Mouse (Mus musculus) yolk sac, embryonic 10.5 days (tissue): Measurements from ENCODE around the gene Car5a.

Experiments
- DNase-seq: peaks from one replicate; pipeline ENCODE4 v3.0.0-alpha.2; 2017; ENCODE audit warnings: low spot score

The Car5a gene

DNA sequence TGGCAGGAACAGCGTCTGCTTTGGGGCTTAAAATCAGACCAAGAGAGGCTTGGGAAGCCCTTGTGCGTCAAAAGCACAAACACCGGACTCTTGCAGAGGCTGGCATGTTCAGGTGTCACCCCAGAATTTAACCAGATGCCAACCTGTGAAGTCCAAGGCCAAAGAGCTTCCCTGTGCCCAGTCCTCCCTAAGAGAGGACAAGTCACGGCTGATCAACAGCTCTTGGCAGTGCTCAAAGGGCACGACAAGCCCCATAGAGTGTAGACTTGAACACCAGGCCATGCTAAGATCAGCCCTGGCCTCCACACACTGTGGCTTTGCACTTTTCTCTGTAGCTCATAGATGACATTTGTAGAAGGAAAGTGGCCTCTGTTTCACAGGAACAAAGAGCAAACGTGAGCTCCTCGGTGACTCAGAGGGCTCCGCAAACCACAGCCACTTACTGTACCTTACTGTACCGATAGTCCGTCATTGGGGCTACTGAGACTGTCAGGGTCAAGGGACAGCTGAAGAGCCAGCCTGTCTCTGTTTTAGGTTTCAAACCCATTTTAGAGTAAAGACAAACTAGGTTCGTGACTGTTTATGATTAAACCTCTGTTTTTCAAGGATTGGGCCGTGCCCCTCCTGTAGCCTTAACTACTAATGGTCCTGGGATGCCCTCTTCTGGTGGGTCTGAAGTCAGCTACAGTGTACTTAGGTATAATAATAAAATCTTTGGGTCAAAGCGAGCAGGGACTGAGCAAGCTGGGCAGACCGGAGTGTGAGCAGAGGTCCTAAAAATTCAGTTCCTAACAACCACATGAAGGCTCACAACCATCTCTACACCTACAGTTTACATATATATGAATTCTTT, 11.8 kb downstream of the Car5a start:
- DNase-seq = no peak

DNA sequence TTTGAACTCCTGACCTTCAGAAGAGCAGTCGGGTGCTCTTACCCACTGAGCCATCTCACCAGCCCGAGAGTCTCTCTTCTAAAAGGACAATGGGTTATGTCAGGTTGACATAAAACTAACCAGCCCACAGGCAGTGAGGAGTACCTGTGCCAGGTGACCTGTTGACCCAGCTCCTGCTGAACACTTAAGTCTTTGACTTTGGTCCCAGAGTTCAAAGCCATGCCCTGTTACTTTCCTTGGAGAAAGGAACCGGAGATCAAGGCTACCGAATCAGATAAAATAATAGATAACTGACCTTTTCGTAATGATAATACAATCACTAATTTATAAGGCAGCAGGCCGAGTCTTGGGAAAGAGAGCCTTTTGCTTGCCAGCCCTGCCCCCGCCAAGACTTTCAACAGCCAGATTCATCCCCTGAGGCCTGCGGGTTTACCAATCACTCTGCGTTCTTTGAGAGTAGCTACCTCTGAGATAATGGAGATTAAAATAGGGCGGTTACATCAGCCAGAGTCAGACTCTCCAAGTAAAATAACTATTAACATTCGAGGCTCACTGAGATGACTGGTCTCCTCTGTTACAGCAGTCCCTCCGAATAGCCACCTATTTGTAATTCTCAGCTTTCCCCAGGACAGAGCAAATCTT, 12.6 kb downstream of the Car5a start:
- DNase-seq = no peak

DNA sequence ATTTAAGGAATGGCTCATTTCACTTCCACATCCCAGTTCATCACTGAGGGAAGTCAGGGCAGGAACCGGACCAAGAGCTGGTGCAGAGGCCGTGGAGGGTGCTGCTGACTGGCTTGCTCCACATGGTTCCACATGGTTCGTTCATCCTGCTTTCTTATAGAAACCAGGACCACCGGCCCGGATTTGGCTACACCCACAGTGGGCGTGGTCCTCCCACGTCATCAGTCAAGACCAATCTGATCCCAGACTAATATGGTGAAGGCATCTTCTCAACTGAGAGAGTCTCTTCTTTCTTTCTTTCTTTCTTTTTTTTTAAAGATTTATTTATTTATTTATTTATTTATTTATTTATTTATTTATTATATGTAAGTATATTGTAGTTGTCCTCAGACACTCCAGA, 13.1 kb downstream of the Car5a start:
- DNase-seq = no peak

DNA sequence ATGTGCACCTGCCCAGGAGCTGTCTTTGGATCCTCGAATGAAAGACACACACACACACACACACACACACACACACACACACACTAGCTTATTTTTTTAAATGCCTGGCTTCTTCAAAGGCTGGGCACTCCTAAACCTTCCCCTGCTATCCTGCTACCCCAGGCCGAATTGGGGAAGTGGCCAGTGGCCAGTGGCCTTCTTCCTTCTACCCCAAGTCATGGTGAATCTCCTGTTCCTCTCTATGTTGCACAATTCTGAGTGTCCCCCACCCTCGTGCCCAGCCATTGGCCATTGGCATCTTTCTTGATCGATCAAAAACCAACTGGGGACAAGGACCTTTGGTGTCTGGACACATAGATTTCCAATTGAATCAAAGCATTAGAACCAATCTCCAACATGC, 14.7 kb downstream of the Car5a start:
- no peak for DNase-seq

DNA sequence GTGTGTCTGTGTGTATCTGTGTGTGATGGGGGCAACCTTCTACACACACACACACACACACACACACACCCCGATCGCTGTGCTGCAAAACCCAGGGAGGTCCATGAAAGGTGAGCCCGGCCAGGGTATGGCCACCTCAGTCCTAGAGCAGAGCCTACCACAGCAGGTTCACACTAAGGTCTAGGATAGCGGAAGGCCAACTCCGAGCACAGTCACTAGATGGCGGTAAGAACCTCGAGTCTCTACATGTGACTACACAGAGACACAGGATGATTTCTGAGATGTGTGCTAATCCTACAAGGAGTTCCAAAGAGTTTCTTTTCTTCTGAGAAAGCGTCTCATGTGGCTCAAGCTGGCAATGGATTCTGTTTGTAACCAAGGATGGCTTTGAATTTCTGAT, 17.4 kb downstream of the Car5a start:
- DNase-seq = no peak

DNA sequence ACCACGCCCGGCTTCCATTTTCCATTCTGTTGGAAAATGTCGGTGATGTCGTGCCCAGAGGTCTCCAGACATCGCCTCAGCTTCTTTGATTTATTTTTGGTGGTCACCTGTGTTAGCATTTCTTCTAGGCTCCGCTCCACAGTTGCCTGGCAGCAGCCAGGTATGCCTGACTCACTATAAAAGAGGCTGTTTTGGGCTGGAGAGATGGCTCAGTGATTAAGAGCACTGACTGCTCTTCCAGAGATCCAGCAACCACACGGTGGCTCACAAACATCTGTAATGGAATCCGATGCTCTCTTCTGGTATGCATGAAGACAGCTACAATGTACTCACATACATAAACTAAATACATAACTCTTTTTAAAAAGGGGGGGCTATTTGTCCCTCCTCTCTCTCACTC, 18.4 kb downstream of the Car5a start:
- no peak for DNase-seq

DNA sequence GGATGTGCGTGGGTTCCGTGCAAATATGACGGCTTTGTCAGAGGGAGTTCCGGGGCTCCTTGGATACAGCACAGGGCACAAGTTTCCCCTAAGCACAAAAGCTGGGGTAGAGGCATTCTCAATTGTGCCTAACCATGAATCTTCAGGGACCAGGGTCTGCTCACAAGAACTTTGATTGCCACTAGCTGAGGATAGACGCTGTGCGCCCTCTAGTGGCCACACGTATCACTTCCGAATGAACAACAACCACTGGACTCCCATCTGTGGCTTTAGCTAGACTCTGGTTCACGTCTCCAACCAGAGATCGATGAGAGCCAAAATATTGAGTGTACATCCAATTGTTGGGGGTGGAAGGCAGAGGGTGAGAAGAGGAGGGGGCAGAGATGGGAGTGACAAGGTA, 19.1 kb downstream of the Car5a start:
- DNase-seq = peak; percentile 67

DNA sequence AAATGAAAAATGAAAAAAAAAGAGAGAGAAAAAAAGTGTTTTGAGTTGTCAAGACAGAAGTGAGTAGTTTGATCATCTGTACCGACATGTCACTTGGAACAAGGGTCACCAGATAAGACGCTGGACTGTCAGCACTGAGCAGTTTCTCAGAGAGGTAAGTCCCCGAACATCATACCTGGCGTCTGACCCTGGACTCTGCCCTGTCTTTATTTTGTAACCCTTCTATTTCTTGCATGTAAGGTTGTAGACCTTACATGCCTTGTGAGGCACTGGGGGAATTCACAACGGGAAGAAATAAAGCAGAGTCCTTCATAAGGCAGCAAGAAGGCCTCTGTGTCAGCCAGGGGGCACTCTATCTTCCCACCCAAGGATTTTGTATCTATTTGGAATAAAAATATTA, 20.0 kb downstream of the Car5a start:
- DNase-seq = peak; percentile 80

DNA sequence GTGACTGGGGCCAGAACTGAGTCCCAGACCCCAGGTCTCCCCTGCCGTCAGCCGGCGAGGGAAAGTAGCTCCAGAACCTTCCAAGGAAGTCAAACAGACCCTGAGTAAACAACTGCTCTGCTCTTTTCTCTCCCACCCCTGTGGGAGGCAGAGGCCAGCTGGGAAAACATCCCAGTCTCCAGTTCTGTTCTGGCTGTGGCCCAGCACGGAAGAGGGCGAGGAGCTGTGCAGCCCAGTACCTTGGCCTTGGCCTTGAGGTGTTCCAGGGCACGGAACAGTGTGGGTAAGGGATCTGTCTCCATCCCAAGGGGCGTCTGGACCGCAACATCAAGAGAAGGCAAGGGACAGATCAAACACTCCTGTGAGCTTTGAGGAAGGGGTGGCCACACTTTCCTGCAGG, 22.6 kb downstream of the Car5a start:
- DNase-seq = no peak

DNA sequence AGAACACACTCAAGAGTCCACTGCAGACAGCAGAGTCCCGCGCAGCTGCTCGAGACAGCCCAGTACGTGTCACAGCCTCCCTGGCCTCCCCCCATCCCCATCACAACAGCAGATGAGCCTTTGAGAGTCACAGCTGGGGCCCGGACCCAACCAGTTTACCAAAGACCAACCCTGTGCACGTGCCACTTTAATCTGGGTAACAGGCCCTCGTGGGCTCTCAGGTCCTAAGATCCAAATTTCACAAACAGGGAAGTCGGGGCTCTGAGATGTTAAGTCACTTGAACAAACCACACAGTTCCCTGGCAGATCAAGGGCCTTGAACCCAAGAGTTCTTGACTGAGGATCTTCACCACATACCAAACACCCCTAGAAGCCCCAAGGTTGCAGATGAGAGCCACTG, 23.1 kb downstream of the Car5a start:
- DNase-seq = no peak

DNA sequence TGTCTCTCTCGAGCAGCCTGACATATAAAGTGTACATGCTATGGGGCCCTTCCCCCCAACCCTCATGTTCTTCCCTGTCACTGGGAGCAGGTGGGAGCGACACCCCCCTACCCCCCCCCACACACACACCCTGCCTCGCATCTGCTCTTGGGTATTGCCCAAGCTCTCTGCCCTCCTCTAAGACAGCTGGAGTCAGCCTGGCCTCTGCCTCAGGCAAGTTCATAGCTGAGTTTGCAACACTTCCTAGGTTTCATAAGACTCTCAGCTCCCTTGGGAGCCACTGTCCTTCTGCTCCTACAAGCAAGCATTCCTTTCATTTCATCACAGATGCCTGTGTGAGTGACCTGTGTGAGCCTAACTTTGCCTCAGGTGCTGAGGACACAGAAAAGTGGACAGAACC, 25.0 kb downstream of the Car5a start:
- peak; percentile 64 for DNase-seq

DNA sequence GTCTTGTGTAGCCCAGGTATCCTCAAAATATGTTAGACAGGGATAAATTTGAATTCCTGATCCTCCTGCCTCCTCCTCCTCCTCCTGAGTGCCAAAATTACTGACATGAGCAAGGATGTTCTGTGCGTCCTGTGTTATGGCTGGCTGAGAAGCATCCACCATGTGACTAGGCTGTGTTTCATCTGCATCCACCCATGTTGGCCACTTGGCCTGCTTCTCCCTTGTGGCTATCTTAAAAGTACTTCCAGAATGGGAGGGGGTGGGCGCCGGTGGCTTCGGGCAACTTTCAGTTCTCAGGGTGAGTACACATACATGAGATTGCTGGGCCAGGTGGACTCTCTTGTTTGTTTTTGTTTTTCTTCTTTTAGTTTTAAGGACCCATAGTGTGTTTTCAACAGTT, 25.5 kb downstream of the Car5a start:
- no peak for DNase-seq

DNA sequence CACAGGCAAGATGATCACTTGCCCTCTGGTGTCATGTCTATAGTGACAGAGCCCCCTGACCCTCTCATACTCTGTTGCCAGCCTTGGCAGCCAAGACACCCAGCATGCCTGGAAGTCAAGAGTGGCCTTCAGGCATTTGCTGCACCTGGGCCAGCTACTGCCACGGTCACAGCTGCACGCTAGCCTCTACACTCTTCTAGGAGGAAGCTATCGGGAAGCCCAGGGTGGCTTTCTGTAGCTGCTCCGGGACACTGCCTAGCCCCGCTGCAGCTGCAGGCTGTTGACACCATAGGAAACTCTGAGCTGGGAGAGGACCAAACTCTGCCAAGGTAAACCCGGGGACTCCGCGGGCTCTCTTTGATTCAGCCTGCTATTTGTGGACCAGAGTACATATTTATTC, 31.3 kb downstream of the Car5a start:
- no peak for DNase-seq

DNA sequence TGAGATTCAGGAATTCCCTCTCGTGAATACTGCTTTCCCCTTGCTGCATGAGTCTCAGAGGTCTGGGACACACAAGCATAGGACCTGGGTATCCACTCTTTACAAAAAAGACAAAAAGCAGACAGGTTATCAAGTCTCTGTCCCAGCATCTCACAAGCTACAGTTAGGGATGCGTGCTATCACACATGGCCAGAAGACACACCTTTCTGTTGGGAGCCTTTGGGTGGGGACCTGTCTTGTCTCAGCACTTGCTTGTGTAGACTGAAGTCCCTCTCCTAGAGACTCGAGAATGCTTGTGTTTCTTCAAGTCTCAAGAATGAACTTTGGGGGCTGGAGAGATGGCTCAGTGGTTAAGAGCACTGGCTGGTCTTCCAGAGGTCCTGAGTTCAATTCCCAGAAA, 31.9 kb downstream of the Car5a start:
- no peak for DNase-seq

DNA sequence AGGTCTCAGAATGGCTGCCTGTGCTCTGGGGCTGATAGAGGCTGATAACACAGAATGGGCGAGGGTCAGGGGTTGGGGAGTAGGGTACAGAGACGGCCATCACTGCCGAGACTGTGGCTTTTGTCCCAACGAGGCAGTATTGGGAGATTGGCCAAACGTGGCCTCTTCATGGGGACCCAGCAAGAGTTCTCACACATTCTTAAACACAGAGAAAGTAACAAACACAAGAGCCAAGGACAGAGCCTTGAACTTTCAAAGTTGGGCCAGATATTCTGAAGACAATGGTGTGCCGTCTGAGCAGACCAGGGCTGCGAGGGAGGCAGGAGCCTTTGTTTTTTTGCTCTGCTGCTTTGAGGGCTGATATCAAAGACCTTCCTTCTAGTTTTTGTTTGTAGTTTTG, 32.7 kb downstream of the Car5a start:
- no peak for DNase-seq

DNA sequence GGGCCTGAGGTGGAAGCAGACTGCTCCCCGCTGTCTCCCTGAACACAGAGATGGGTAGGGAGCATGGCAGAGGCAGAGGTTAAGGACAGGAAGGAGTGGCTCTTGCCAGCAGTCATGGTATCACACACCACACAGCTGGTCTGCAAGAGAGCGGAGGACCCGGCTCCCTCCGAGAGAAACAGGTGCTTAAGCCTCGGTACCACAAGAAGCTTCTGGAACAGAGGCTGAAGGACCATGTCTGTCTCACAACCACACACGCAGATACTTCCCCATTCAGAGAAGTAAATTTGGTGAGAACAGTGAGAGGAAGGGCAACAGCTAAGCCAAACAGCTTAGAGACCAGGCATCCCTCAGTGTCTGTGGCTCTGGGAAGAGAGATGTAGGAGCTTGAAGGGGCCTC, 33.3 kb downstream of the Car5a start:
- DNase-seq = no peak

DNA sequence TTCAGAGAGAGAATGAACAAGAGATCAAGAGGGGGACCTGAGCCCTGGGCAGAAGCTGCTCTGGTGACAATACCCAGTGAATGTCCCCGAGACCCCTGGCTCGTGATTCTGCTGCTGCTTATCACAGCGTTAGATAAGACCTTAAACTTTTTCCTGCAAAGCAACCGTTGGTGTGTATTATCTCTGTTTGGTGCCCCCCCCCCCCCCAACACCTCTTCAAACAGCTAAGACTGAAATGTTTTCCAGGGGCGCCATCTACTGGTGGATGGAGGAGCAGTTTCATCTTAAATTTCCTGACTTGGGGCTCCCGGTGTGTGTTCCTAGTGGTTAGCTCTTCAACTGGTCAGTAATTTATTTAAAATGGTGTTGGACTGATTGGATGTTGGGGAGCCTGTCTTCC, 35.0 kb downstream of the Car5a start:
- DNase-seq = peak; percentile 59

DNA sequence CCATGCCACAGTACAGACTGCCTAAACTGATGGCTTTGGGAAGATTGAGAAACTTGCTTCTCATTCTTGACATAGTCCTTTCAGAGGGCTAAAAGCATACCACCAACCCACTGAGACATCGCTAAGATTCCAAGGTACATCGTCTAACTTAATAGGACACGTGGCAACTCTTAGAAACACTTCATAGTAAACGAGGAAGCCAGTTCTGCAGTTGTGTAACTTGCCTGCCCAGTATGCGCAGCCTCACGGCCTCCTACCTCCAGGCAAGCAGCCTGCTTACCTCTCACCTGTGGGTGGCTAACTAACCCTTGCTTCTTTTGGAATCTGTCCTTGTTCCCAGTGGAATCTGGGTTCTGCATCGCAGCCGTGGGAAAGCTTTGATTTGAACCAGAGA, 35.6 kb downstream of the Car5a start:
- no peak for DNase-seq

DNA sequence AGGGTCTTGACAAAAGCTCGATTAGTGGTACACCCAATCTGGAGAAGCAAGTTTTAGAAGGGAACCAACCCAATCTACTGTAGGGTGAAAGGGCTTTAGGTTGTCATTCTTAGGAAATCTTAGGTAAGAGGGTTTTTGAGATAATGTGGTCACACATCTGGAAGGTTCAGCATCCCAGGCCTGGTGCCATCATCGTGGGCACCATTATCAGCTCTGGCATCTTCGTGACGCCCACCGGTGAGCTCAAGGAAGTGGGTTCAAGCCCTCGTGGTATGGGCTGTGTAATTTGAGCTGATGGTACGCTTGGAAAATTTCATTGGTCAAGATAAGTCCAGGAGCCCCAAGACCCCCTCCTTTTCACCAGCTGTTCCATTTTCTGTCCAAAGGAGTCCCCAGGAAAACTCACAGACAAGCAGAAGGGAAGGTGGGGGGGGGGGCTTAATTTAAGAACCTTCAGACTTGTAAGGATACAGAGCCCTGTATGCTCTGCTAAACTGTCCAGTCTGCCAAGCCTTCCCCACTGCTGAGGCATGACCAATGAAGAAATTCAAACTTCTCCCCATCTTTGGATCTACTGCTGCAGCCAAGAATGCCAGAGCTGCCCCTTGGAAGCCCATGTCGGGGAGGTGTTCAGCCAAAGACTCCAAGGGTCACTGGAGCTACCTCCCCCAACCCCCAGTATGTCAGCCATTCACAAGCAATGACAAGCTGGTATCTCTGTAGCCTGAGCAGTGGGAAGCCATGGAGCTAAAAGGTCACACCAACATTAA, 36.1 kb downstream of the Car5a start:
- no peak for DNase-seq

DNA sequence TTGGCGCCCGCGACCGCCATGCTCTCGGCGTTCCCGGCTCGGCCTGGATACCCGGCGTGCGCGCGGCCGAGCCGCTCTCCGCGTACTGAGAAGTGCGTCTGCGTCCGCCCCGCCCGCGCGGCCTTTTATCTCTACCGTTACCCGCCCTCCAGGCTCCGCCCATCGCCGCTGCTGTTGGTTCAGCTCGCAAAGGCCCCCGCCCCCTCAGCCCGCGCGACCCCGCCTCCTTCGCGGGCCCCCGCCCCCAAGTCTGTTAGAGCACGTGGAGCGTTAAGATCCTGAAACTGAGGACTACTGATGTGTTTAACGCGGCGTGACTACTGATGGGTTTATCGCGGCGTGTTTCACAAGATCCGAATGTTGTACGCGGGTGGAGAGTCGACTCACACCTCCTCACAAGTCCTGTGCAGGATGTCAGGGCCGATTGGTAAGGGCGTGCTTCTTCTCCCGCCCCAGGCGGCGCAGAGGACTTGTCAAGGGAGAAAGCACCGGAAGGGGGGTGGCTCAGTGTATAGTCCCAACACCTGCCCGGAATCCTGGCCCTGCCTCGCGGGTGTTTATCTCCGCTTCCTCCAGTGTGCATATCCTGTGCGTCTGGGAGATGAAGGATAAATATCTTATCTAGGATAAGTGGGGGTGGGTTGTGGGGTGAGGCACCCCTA, 37.0 kb downstream of the Car5a start, which contains the start of gene Slc7a5:
TSS of gene Slc7a5 (minus strand) at position 108 of the 662 bp plus-strand sequence.
- DNase-seq = peak; percentile 97

DNA sequence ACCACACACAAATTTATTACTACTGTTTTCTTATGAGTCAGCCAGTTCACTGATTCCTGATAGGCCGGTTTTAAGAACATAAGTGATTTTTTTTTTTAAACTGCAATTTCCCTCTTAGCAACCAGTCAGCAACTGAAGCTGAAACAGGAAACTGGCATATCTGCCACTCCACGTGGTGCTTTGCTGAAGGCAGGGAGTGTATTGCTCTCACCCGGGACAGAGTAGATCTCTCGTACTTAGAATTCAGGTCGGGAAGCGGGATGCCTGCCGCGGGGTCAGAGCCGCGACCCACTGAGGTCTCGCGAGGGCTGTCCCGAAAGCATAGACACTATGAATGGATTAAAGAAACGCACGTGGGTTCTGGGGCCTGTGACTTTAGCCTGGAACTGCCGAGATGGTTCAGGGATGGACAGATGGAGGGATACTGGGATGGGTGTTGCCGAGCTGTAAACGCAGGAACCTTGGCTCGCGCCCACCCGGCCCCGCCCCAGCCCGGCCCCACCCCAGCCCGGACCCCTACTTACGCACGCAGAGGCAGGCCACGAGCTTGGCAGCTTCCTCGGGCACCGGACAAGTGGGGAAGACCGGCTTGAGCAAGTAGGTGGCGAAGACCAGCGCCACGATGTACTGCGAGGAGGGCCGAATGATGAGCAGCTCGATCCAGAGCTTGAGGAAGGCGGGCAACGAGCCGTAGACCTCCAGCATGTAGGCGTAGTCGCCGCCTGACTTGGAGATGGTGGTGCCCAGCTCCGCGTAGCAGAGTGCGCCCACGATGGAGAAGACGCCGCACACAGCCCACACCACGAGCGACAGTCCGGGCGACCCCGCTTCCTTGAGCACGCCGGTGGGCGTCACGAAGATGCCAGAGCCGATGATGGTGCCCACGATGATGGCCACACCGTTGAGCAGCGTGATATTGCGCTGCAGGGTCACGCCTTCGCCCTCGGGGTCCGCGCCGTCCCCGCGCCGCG, 37.9 kb downstream of the Car5a start:
- peak; percentile 36 for DNase-seq
